Mouse (Mus musculus) CD4-positive, CD25-positive, alpha-beta regulatory T cell, adult 4 months (primary cell): ENCODE measurements around the gene Tm9sf2. TPM values are rescaled to one million over a fixed set of nuclear protein-coding genes. Genes with fewer than 3 reads are reported as not detected.
"Not testable (repeated sequence)": the region's sequence is repeated elsewhere in the genome, so short reads cannot be mapped to it uniquely, and the experiment has no call there.

Experiments used
- ATAC-seq: one replicate; pipeline ENCODE4 v1.8.0; 2017
- polyA plus RNA-seq, 2 experiments: library from polyadenylated mRNA; unstranded; fragments of 100-300 nt; shearing (Covaris generic); gene quantifications; one replicate each; pipeline ENCODE4 v1.2.1; 2017

Tm9sf2 gene
- polyA plus RNA-seq, 2 experiments from 2014 or later: 48.3 to 70.6 TPM

DNA sequence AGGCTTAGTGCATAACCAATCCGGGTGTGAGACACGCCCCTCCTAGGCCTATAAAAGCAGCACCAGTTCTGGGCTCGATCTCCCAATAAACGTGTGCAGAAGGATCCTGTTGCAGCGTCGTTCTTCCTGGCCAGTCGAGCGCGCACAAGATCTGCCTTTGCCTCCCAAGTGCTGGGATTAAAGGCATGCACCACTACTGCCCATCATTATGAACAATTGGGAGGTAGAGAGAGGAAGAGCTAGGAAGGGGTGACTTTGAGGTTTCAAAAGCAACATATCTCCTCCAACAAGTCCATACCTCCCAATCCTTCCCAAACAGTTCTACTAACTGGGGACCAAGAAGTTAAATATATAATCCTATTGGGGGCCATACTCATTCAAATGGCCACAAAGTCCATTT, 4.9 kb upstream of the Tm9sf2 start:
- not testable (repeated sequence) for ATAC-seq

GRCm38 (mm10) chr14:122104881-122105280, 2.0 kb upstream of the Tm9sf2 start:
- peak; percentile 83 for ATAC-seq

DNA sequence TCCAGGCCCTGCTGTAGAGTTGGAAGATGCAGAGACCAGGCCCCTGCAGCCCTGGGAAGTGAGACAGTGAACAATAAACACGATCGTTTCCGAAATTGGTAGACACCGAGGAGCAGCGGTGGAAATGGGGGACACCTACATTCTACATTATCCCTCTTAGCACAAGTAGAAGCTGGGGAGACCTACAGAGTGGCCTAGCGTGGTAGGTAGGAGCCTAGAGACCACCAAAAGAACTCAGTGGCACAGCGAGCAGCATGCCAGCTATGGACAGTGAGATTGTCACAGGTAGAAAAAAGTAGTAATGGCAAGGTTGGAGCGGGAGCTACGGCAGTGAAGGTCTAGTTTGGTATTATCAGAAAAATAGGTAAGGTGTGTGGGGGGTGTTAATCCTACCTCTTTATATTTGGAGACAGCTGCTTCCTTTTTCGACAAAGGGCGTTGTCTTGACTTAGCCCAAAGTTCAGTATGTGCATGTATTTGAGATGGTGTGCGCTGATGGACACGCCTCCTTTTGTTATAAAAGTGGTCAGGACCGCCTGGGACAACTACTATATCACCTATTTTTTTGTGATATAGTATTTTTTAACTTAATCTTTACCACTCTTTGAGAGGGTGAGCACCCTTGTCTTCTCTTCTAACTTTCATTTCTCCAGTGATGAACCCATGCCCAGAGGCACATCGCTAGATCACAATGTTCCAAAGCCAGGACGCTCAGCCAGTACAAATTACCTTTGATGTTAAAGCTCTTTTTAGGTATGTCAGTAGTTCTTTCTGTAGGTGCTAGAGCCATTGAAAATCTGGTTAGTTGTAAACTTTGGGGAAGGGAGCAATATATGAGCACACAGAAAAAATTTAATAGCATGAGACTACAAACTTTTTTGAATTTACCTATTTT, 1.2 kb upstream of the Tm9sf2 start:
- no peak for ATAC-seq

DNA sequence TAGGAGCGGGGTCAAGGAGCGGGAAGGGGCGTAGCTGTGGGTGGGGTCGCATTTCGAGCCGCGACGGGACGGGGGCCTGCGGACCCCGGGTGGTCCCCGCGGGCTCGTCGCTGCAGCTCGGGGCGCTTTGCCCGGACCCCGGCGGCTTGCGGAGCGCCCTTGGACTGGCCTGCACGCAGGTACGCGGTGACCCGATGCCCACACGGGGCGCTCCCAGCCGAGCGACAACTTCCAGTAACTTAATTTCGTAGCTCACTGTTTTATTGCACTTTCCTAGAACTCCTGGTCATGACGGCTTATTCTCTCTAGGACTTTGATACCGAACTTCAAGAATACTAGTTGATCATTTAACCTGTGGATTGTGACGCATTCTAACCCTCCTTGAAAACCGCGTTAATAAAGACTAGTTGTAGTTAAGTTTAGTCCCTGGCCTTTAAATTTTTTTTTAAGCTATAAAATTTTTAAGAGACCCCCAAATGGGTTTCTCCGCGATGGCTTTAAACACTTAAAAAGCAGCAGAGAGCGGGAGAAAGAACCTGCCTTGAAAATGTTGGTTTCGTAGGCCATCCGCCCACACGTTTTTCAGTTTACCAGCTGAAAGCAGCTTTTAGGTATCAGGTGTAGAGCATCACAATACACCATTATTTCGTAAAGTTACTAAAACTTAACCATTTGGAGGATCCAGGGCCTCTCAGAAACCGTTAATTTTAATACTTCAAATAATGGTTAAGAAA, 810 bp downstream of the Tm9sf2 start:
- no peak for ATAC-seq

GRCm38 (mm10) chr14:122111681-122112080, 4.8 kb downstream of the Tm9sf2 start:
- ATAC-seq: no peak

- no peak for ATAC-seq
These were observed 5.5 kb downstream of the Tm9sf2 start for GRCm38 (mm10) chr14:122112311-122112710.

GRCm38 (mm10) chr14:122116200-122116599, 9.4 kb downstream of the Tm9sf2 start:
- no peak for ATAC-seq

GRCm38 (mm10) chr14:122130111-122130797, 23.4 kb downstream of the Tm9sf2 start:
- peak; percentile 79 for ATAC-seq

GRCm38 (mm10) chr14:122131644-122132043, 24.8 kb downstream of the Tm9sf2 start:
- no peak for ATAC-seq

DNA sequence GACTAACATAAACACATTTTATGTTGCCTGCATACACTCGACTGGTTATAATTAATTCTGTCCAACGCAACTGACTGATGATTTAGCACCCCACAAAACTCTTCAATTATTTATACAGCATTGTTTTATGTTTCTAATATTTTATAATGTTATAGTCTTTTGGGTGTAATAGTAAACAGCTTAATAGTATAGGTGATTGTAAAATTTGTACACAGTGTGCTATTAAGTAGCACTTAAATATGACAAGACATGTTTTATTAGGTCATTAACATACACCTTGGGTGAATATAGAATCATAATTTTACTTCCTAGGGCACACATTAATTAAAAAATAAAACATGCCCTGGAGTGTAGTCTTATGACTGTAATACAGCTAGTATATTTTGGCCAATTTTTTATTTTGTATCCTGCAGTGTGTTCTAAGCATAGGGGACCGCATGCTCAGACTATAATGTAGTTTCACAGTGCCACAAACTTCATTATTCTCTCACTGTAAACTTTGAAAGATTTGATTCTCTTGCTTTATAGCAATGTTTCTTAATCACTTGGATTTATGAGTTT, 29.6 kb downstream of the Tm9sf2 start:
- ATAC-seq: no peak

DNA sequence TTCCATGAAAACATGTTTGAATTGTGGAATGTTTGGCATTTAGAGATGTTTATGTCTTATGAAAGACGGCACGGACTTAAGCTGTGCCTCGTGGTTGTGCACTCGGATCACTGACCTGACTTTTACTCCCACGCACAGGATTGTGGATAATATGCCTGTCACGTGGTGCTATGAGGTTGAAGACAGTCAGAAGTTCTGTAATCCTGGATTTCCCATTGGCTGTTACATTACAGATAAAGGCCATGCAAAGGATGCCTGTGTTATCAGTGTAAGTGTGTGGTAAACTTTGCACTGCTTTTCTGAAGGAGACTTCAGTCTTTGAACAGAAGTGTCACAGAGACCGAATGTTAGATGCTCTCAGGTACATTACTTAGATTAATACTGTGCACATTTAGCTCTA, 30.4 kb downstream of the Tm9sf2 start:
- ATAC-seq: no peak

- no peak for ATAC-seq
These were observed 33.3 kb downstream of the Tm9sf2 start for GRCm38 (mm10) chr14:122140126-122140525.

- ATAC-seq: no peak
These were observed 36.9 kb downstream of the Tm9sf2 start for GRCm38 (mm10) chr14:122143585-122144269.

GRCm38 (mm10) chr14:122145374-122145773, 38.5 kb downstream of the Tm9sf2 start:
- no peak for ATAC-seq

DNA sequence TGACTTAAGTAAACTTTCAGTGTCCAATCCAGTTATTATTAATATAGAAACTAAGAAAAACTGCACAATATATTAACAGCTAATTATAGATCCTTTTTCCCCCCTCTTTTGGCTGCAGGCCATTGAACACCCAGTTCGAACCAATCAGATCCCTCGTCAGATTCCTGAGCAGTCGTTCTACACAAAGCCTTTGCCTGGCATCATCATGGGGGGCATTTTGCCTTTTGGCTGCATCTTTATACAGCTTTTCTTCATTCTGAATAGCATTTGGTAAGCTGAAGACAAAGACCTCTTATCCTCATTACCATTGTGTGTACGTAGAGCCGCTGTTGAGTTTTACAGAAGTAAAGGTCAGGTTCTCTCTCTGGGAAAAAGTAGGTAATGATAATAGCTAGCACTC, 43.8 kb downstream of the Tm9sf2 start:
- ATAC-seq: no peak

- ATAC-seq: no peak
These were observed 50.9 kb downstream of the Tm9sf2 start for GRCm38 (mm10) chr14:122157738-122158137.

DNA sequence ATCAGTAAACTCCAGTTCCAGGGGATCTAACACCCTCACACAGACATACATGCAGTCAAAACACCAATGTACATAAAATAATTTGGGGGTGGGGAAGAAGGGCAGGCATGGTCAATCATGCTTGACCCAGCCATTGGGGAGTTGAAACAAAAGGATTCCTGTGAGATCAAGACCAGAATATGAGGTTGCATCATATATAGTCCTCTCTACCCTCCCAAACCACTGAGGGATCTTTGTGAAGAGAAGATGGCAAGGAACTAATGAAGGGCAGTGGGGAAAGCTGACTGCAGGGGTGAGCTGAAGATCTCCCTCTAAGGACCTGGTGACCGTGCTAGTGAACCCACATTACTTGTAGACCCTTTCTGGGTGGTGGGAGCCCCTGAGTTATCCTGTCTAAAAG, 54.1 kb downstream of the Tm9sf2 start:
- ATAC-seq: no peak

DNA sequence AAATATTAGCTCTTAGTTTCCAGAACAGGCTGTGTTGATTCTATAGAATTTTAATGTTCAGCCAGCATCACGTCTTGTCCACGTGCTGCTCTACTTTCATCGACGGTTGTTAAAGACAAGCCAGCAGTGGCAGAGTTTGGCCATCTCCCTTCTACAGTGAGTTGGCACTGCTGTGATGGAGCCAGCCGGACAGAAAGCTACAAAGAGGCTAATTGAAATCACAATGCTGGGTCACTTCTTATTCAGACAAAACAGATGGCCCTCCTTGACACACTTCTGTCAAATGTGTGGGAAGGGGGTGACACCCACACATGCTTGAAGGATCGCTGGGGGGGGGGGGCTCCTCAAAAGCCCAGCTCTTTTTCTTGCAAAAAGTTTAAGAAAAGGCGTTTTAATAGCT, 62.1 kb downstream of the Tm9sf2 start:
- no peak for ATAC-seq

- ATAC-seq: no peak
These were observed 63.5 kb downstream of the Tm9sf2 start for GRCm38 (mm10) chr14:122170202-122170781.

GRCm38 (mm10) chr14:122171031-122171430, 64.2 kb downstream of the Tm9sf2 start:
- no peak for ATAC-seq

DNA sequence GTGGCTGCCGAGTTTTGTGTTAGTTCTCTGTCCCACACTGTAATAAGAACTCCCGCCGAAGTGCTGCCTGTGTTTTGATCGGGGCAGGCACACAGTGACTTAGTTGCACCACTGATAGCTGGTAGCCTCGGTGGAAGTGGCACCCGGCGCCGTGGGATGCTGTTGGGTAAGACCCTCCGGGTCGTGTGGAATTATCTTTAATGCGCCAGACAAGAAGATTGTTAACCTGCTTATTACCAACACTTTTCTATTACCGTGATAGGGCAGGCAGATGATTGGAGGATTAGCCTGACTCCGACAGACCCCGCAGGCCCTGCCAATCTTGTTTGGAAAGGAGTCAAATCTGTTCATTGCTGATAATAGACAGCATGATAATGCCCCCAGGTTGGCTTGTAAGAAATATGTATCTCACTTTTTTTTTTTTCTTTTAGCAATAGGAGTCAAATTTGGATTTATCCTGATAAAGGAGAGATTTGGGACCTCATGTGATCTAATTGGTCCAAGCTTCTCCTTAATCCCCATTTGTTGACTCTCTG, 69.5 kb downstream of the Tm9sf2 start:
- ATAC-seq: no peak

GRCm38 (mm10) chr14:122179262-122179661, 72.4 kb downstream of the Tm9sf2 start:
- ATAC-seq: no peak
